Mouse (Mus musculus): ENCODE results near the gene Pde3a. TPM values are rescaled to one million over a fixed set of nuclear protein-coding genes. Genes with fewer than 3 reads are reported as not detected.

The Pde3a gene
- polyA plus RNA-seq, 1 experiment from 2014 or later: 2.0 TPM

GRCm38 (mm10) chr6:141381473-141381872 lies 132.4 kb downstream of the Pde3a start:
- Histone ChIP-seq H3K9ac (no peak overlapping the region), H3K27me3 (no peaks in the 10 kb centered on the region), H3K9me3 (no peaks in the 10 kb centered on the region), H3K4me3 (replicated peaks) (no peak overlapping the region), H3K4me1 (peaks cover 10% of the 10 kb centered on the region), H3K4me2 (no peak overlapping the region), H3K36me3 (replicated peaks) (no peaks in the 10 kb centered on the region), H3K27ac (no peak overlapping the region)
- ATAC-seq (ENCODE audit: low FRiP score): peak; percentile 49; the same call in 1 of the 2 replicates
- 79% methylated on average over 8 of the region's 8 CpGs for WGBS

GRCm38 (mm10) chr6:141381881-141382370 lies 132.9 kb downstream of the Pde3a start:
- Histone ChIP-seq H3K9ac (no peak overlapping the region), H3K36me3 (replicated peaks) (no peaks in the 10 kb centered on the region), H3K27me3 (no peaks in the 10 kb centered on the region), H3K27ac (no peak overlapping the region), H3K4me2 (no peak overlapping the region), H3K4me3 (replicated peaks) (no peak overlapping the region), H3K9me3 (no peaks in the 10 kb centered on the region), H3K4me1 (peaks cover 10% of the 10 kb centered on the region)
- 90% methylated on average over 4 of the region's 4 CpGs for WGBS
- no peak for ATAC-seq (ENCODE audit: low FRiP score)

GRCm38 (mm10) chr6:141388104-141388503 lies 139.0 kb downstream of the Pde3a start:
- ATAC-seq (ENCODE audit: low FRiP score): no peak
- no peaks in the 10 kb centered on the region for H3K9me3 ChIP-seq
- no peak overlapping the region for H3K27ac ChIP-seq
- no peaks in the 10 kb centered on the region for H3K4me1 ChIP-seq
- H3K27me3 ChIP-seq: no peaks in the 10 kb centered on the region
- H3K4me3 ChIP-seq (replicated peaks): no peak overlapping the region
- 85% methylated on average over 5 of the region's 5 CpGs for WGBS
- no peak overlapping the region for H3K9ac ChIP-seq
- no peaks in the 10 kb centered on the region for H3K36me3 ChIP-seq (replicated peaks)
- no peak overlapping the region for H3K4me2 ChIP-seq

GRCm38 (mm10) chr6:141395926-141396325 lies 146.9 kb downstream of the Pde3a start:
- H3K4me2 ChIP-seq: no peak overlapping the region
- H3K4me1 ChIP-seq: no peaks in the 10 kb centered on the region
- 93% methylated on average over 3 of the region's 3 CpGs for WGBS
- H3K9me3 ChIP-seq: no peaks in the 10 kb centered on the region
- H3K9ac ChIP-seq: no peak overlapping the region
- H3K36me3 ChIP-seq (replicated peaks): no peaks in the 10 kb centered on the region
- ATAC-seq (ENCODE audit: low FRiP score): no peak
- no peak overlapping the region for H3K4me3 ChIP-seq (replicated peaks)
- H3K27ac ChIP-seq: no peak overlapping the region
- no peaks in the 10 kb centered on the region for H3K27me3 ChIP-seq

- Histone ChIP-seq H3K27ac (no peak overlapping the region), H3K4me1 (no peaks in the 10 kb centered on the region), H3K9ac (no peak overlapping the region), H3K9me3 (no peaks in the 10 kb centered on the region), H3K4me2 (no peak overlapping the region), H3K4me3 (replicated peaks) (no peak overlapping the region), H3K36me3 (replicated peaks) (no peaks in the 10 kb centered on the region), H3K27me3 (no peaks in the 10 kb centered on the region)
- 69% methylated on average over 4 of the region's 4 CpGs for WGBS
- ATAC-seq (ENCODE audit: low FRiP score): no peak
Observed at GRCm38 (mm10) chr6:141399411-141399810, 150.3 kb downstream of the Pde3a start.

GRCm38 (mm10) chr6:141403943-141404342 lies 154.9 kb downstream of the Pde3a start:
- H3K27me3 ChIP-seq: no peaks in the 10 kb centered on the region
- H3K27ac ChIP-seq: no peak overlapping the region
- 72% methylated on average over 2 of the region's 2 CpGs for WGBS
- 0 out of 2 replicates have a peak, but pooled peaks have one; percentile 51 for ATAC-seq (ENCODE audit: low FRiP score)
- H3K4me2 ChIP-seq: no peak overlapping the region
- H3K36me3 ChIP-seq (replicated peaks): no peaks in the 10 kb centered on the region
- H3K4me1 ChIP-seq: no peaks in the 10 kb centered on the region
- no peaks in the 10 kb centered on the region for H3K9me3 ChIP-seq
- no peak overlapping the region for H3K4me3 ChIP-seq (replicated peaks)
- no peak overlapping the region for H3K9ac ChIP-seq

GRCm38 (mm10) chr6:141404649-141405048 lies 155.6 kb downstream of the Pde3a start:
- H3K27ac ChIP-seq: no peak overlapping the region
- H3K9ac ChIP-seq: no peak overlapping the region
- no peaks in the 10 kb centered on the region for H3K4me1 ChIP-seq
- H3K27me3 ChIP-seq: no peaks in the 10 kb centered on the region
- H3K4me3 ChIP-seq (replicated peaks): no peak overlapping the region
- no peak for ATAC-seq (ENCODE audit: low FRiP score)
- no peaks in the 10 kb centered on the region for H3K9me3 ChIP-seq
- H3K4me2 ChIP-seq: no peak overlapping the region
- 84% methylated on average over 7 of the region's 7 CpGs for WGBS
- H3K36me3 ChIP-seq (replicated peaks): no peaks in the 10 kb centered on the region

- Histone ChIP-seq H3K27ac (no peak overlapping the region), H3K4me2 (no peak overlapping the region), H3K9me3 (no peaks in the 10 kb centered on the region), H3K9ac (no peak overlapping the region), H3K4me3 (replicated peaks) (no peak overlapping the region), H3K4me1 (no peaks in the 10 kb centered on the region), H3K36me3 (replicated peaks) (no peaks in the 10 kb centered on the region), H3K27me3 (no peaks in the 10 kb centered on the region)
- WGBS: 42% methylated on average over 5 of the region's 5 CpGs
- ATAC-seq (ENCODE audit: low FRiP score): no peak
Observed at GRCm38 (mm10) chr6:141405496-141405895, 156.4 kb downstream of the Pde3a start.

GRCm38 (mm10) chr6:141408758-141409157 lies 159.7 kb downstream of the Pde3a start:
- no peak overlapping the region for H3K9ac ChIP-seq
- ATAC-seq (ENCODE audit: low FRiP score): no peak
- WGBS: 94% methylated on average over 4 of the region's 4 CpGs
- H3K36me3 ChIP-seq (replicated peaks): no peaks in the 10 kb centered on the region
- H3K4me2 ChIP-seq: no peak overlapping the region
- H3K4me3 ChIP-seq (replicated peaks): no peak overlapping the region
- H3K27ac ChIP-seq: no peak overlapping the region
- peaks cover 6% of the 10 kb centered on the region; the same call in 1 of the 2 replicates for H3K4me1 ChIP-seq
- H3K27me3 ChIP-seq: no peaks in the 10 kb centered on the region
- no peaks in the 10 kb centered on the region for H3K9me3 ChIP-seq

GRCm38 (mm10) chr6:141410836-141411235 lies 161.8 kb downstream of the Pde3a start:
- 90% methylated on average over 5 of the region's 5 CpGs for WGBS
- Histone ChIP-seq H3K36me3 (replicated peaks) (no peaks in the 10 kb centered on the region), H3K4me3 (replicated peaks) (no peak overlapping the region), H3K27ac (no peak overlapping the region), H3K4me1 (peaks cover 6% of the 10 kb centered on the region; the same call in 1 of the 2 replicates), H3K9ac (no peak overlapping the region), H3K4me2 (no peak overlapping the region), H3K27me3 (no peaks in the 10 kb centered on the region), H3K9me3 (no peaks in the 10 kb centered on the region)
- ATAC-seq (ENCODE audit: low FRiP score): no peak

- Histone ChIP-seq H3K9ac (no peak overlapping the region), H3K27ac (no peak overlapping the region), H3K4me2 (no peak overlapping the region), H3K27me3 (no peaks in the 10 kb centered on the region), H3K36me3 (replicated peaks) (no peaks in the 10 kb centered on the region), H3K4me3 (replicated peaks) (no peak overlapping the region), H3K4me1 (no peaks in the 10 kb centered on the region), H3K9me3 (no peaks in the 10 kb centered on the region)
- ATAC-seq (ENCODE audit: low FRiP score): no peak
- 91% methylated on average over 6 of the region's 6 CpGs for WGBS
Observed at GRCm38 (mm10) chr6:141425114-141425513, 176.0 kb downstream of the Pde3a start.

- H3K36me3 ChIP-seq (replicated peaks): no peaks in the 10 kb centered on the region
- no peaks in the 10 kb centered on the region for H3K9me3 ChIP-seq
- no peaks in the 10 kb centered on the region for H3K4me1 ChIP-seq
- WGBS: 72% methylated on average over 4 of the region's 4 CpGs
- no peaks in the 10 kb centered on the region for H3K27me3 ChIP-seq
- H3K9ac ChIP-seq: no peak overlapping the region
- no peak overlapping the region for H3K27ac ChIP-seq
- ATAC-seq (ENCODE audit: low FRiP score): no peak
- H3K4me3 ChIP-seq (replicated peaks): no peak overlapping the region
- no peak overlapping the region for H3K4me2 ChIP-seq
Observed at GRCm38 (mm10) chr6:141428587-141428986, 179.5 kb downstream of the Pde3a start.

- Histone ChIP-seq H3K27me3 (no peaks in the 10 kb centered on the region), H3K4me3 (replicated peaks) (no peak overlapping the region), H3K9ac (no peak overlapping the region), H3K36me3 (replicated peaks) (no peaks in the 10 kb centered on the region), H3K9me3 (no peaks in the 10 kb centered on the region), H3K4me1 (peaks cover 13% of the 10 kb centered on the region), H3K4me2 (no peak overlapping the region), H3K27ac (no peak overlapping the region)
- WGBS: 95% methylated on average over 1 of the region's 1 CpGs
- no peak for ATAC-seq (ENCODE audit: low FRiP score)
Observed at GRCm38 (mm10) chr6:141430134-141430533, 181.1 kb downstream of the Pde3a start.
